Mouse (Mus musculus): Measurements from ENCODE around the gene Haspin. TPM values are rescaled to one million over a fixed set of nuclear protein-coding genes. Genes with fewer than 3 reads are reported as not detected.
A peak's percentile ranks its signal among the peaks of the same experiment; 100 is the strongest.

Haspin gene
- polyA plus RNA-seq, 1 experiment from 2014 or later = 23.6 TPM

GRCm38 (mm10) chr11:73175612-73176011 is 37.5 kb upstream of the Haspin start:
- peak overlapping the region; percentile 75 for H3K4me2 ChIP-seq (ENCODE audit: low read depth, low read length, severe bottlenecking)
- WGBS = 53% methylated on average over 8 of the region's 8 CpGs
- H3K9ac ChIP-seq (ENCODE audit: low read length) = peak overlapping the region; percentile 90
- no peaks in the 10 kb centered on the region for H3K27me3 ChIP-seq (ENCODE audit: control insufficient read depth, insufficient read depth, low read length)
- ATAC-seq (replicated peaks; ENCODE audit: low FRiP score) = no peak
- peak overlapping the region; percentile 95 for H3K4me3 ChIP-seq (ENCODE audit: low read depth, low read length)
- no peaks in the 10 kb centered on the region; the same call in 1 of the 2 replicates for H3K36me3 ChIP-seq (ENCODE audit: control insufficient read depth, insufficient read depth, low read length)
- H3K4me1 ChIP-seq (replicated peaks; ENCODE audit: control insufficient read depth, insufficient read depth, low read length) = peaks cover 9% of the 10 kb centered on the region
- DNase-seq (ENCODE audit: low spot score) = no peak
- H3K27ac ChIP-seq (ENCODE audit: low read depth, low read length) = no peak overlapping the region
- H3K9me3 ChIP-seq (ENCODE audit: control insufficient read depth, low read length) = no peaks in the 10 kb centered on the region

DNA sequence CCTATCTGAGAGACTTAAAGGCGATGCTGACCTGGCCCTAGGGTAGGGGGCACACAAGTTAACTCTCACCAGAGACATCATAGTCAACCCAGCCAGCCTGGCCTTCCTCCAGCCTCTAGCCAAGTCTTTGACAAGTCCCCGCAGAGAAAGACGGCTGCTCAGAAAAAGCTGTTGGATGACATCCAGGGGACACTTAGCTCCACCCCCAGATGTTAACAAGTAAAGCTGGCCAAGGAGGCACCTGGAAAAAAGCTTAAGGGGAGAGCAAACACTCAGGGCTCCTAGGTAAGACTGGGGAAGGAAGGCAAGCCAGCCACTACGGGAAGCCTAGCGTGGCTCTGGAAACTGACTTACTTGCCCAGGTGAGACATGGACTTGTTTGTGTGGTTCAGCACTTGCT is 34.1 kb upstream of the Haspin start:
- WGBS = 77% methylated on average over 5 of the region's 5 CpGs
- no peak overlapping the region for H3K9ac ChIP-seq (ENCODE audit: low read length)
- no peak for DNase-seq (ENCODE audit: low spot score)
- no peak for ATAC-seq (replicated peaks; ENCODE audit: low FRiP score)
- H3K27ac ChIP-seq (ENCODE audit: low read depth, low read length) = no peak overlapping the region
- peaks cover 6% of the 10 kb centered on the region for H3K4me1 ChIP-seq (replicated peaks; ENCODE audit: control insufficient read depth, insufficient read depth, low read length)
- no peaks in the 10 kb centered on the region for H3K27me3 ChIP-seq (ENCODE audit: control insufficient read depth, insufficient read depth, low read length)
- no peak overlapping the region for H3K4me2 ChIP-seq (ENCODE audit: low read depth, low read length, severe bottlenecking)
- H3K36me3 ChIP-seq (ENCODE audit: control insufficient read depth, insufficient read depth, low read length) = no peaks in the 10 kb centered on the region; the same call in 1 of the 2 replicates
- H3K4me3 ChIP-seq (ENCODE audit: low read depth, low read length) = no peak overlapping the region
- H3K9me3 ChIP-seq (ENCODE audit: control insufficient read depth, low read length) = no peaks in the 10 kb centered on the region

- Histone ChIP-seq H3K4me1 (replicated peaks; ENCODE audit: control insufficient read depth, insufficient read depth, low read length) (no peaks in the 10 kb centered on the region), H3K27ac (ENCODE audit: low read depth, low read length) (no peak overlapping the region), H3K27me3 (ENCODE audit: control insufficient read depth, insufficient read depth, low read length) (no peaks in the 10 kb centered on the region), H3K9ac (ENCODE audit: low read length) (no peak overlapping the region), H3K36me3 (ENCODE audit: control insufficient read depth, insufficient read depth, low read length) (no peaks in the 10 kb centered on the region; the same call in 1 of the 2 replicates), H3K9me3 (ENCODE audit: control insufficient read depth, low read length) (no peaks in the 10 kb centered on the region), H3K4me2 (ENCODE audit: low read depth, low read length, severe bottlenecking) (no peak overlapping the region), H3K4me3 (ENCODE audit: low read depth, low read length) (no peak overlapping the region)
- 47% methylated on average over 4 of the region's 4 CpGs for WGBS
- DNase-seq (ENCODE audit: low spot score) (peak; percentile 76), ATAC-seq (replicated peaks; ENCODE audit: low FRiP score) (peak; percentile 54; the same call in 1 of the 2 replicates)
Observed at GRCm38 (mm10) chr11:73169231-73169630, 31.1 kb upstream of the Haspin start.

DNA sequence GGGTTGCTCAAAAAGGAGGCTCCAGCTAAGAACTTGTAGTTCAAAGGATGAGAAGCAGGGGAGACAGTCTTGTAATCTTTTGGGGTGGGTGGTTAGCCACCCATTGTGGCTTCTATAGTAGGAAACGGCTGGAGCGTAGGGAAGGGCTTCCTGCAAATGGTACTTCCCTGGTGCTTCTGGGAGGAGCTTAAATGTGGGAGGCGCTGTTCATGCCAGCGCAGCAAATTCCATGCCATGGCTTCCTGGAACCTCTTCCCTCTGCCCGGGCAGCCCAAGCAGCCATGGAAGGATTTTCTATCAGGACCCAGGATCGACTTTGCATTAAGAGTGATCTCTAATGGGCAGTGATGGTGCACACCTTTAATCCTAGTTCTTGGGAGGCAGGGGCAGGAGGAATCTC is 30.5 kb upstream of the Haspin start:
- 74% methylated on average over 6 of the region's 6 CpGs for WGBS
- H3K27ac ChIP-seq (ENCODE audit: low read depth, low read length) = no peak overlapping the region
- no peak for DNase-seq (ENCODE audit: low spot score)
- H3K4me2 ChIP-seq (ENCODE audit: low read depth, low read length, severe bottlenecking) = no peak overlapping the region
- ATAC-seq (replicated peaks; ENCODE audit: low FRiP score) = no peak
- no peaks in the 10 kb centered on the region for H3K36me3 ChIP-seq (ENCODE audit: control insufficient read depth, insufficient read depth, low read length)
- no peak overlapping the region for H3K9ac ChIP-seq (ENCODE audit: low read length)
- no peaks in the 10 kb centered on the region for H3K27me3 ChIP-seq (ENCODE audit: control insufficient read depth, insufficient read depth, low read length)
- H3K4me3 ChIP-seq (ENCODE audit: low read depth, low read length) = no peak overlapping the region
- no peaks in the 10 kb centered on the region for H3K9me3 ChIP-seq (ENCODE audit: control insufficient read depth, low read length)
- H3K4me1 ChIP-seq (replicated peaks; ENCODE audit: control insufficient read depth, insufficient read depth, low read length) = no peaks in the 10 kb centered on the region

- no peak overlapping the region for H3K9ac ChIP-seq (ENCODE audit: low read length)
- no peak for ATAC-seq (replicated peaks; ENCODE audit: low FRiP score)
- no peak overlapping the region for H3K27ac ChIP-seq (ENCODE audit: low read depth, low read length)
- 87% methylated on average over 8 of the region's 8 CpGs for WGBS
- no peaks in the 10 kb centered on the region for H3K36me3 ChIP-seq (ENCODE audit: control insufficient read depth, insufficient read depth, low read length)
- no peak overlapping the region for H3K4me3 ChIP-seq (ENCODE audit: low read depth, low read length)
- H3K27me3 ChIP-seq (ENCODE audit: control insufficient read depth, insufficient read depth, low read length) = no peaks in the 10 kb centered on the region
- H3K9me3 ChIP-seq (ENCODE audit: control insufficient read depth, low read length) = no peaks in the 10 kb centered on the region
- no peaks in the 10 kb centered on the region for H3K4me1 ChIP-seq (replicated peaks; ENCODE audit: control insufficient read depth, insufficient read depth, low read length)
- no peak overlapping the region for H3K4me2 ChIP-seq (ENCODE audit: low read depth, low read length, severe bottlenecking)
- DNase-seq (ENCODE audit: low spot score) = no peak
Observed at GRCm38 (mm10) chr11:73168071-73168470, 30.0 kb upstream of the Haspin start.

GRCm38 (mm10) chr11:73162284-73162683 is 24.2 kb upstream of the Haspin start:
- Histone ChIP-seq H3K36me3 (ENCODE audit: control insufficient read depth, insufficient read depth, low read length) (no peaks in the 10 kb centered on the region), H3K27me3 (ENCODE audit: control insufficient read depth, insufficient read depth, low read length) (peaks cover 15% of the 10 kb centered on the region), H3K9ac (ENCODE audit: low read length) (no peak overlapping the region), H3K4me2 (ENCODE audit: low read depth, low read length, severe bottlenecking) (no peak overlapping the region), H3K4me1 (replicated peaks; ENCODE audit: control insufficient read depth, insufficient read depth, low read length) (0 out of 2 replicates have a peak, but pooled peaks cover 3% of the 10 kb centered on the region), H3K4me3 (ENCODE audit: low read depth, low read length) (no peak overlapping the region), H3K9me3 (ENCODE audit: control insufficient read depth, low read length) (no peaks in the 10 kb centered on the region), H3K27ac (ENCODE audit: low read depth, low read length) (no peak overlapping the region)
- DNase-seq (ENCODE audit: low spot score) = no peak
- 84% methylated on average over 5 of the region's 5 CpGs for WGBS
- ATAC-seq (replicated peaks; ENCODE audit: low FRiP score) = no peak

- H3K36me3 ChIP-seq (ENCODE audit: control insufficient read depth, insufficient read depth, low read length) = no peaks in the 10 kb centered on the region
- H3K27me3 ChIP-seq (ENCODE audit: control insufficient read depth, insufficient read depth, low read length) = peaks cover 15% of the 10 kb centered on the region
- H3K9ac ChIP-seq (ENCODE audit: low read length) = no peak overlapping the region
- 89% methylated on average over 4 of the region's 4 CpGs for WGBS
- no peak overlapping the region for H3K4me2 ChIP-seq (ENCODE audit: low read depth, low read length, severe bottlenecking)
- H3K9me3 ChIP-seq (ENCODE audit: control insufficient read depth, low read length) = no peaks in the 10 kb centered on the region
- 0 out of 2 replicates have a peak, but pooled peaks cover 3% of the 10 kb centered on the region for H3K4me1 ChIP-seq (replicated peaks; ENCODE audit: control insufficient read depth, insufficient read depth, low read length)
- no peak overlapping the region for H3K4me3 ChIP-seq (ENCODE audit: low read depth, low read length)
- ATAC-seq (replicated peaks; ENCODE audit: low FRiP score) (no peak), DNase-seq (ENCODE audit: low spot score) (no peak)
- no peak overlapping the region for H3K27ac ChIP-seq (ENCODE audit: low read depth, low read length)
Observed at GRCm38 (mm10) chr11:73161616-73162015, 23.5 kb upstream of the Haspin start.

DNA sequence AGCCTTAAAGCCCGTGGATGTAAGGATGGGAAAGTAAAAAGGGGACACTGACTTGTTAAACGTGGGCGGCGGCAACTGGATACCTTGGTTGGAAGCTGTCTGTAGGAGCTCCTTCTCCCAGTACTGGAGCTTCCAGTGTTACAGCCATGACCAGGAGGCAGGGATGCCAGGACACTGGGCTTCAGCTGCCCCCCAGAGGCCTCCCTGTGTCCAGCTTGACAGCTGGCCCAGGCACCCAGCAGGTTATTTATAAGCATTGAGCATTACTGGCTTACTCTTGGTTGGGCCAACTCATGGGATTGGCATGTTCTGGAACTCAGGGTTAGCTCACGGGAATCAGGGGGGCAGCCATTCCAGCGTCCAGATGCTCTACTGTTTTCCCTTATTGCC is 22.7 kb upstream of the Haspin start:
- Histone ChIP-seq H3K27ac (ENCODE audit: low read depth, low read length) (no peak overlapping the region), H3K4me1 (replicated peaks; ENCODE audit: control insufficient read depth, insufficient read depth, low read length) (0 out of 2 replicates have a peak, but pooled peaks cover 3% of the 10 kb centered on the region), H3K9ac (ENCODE audit: low read length) (peak overlapping the region; percentile 2; the same call in 1 of the 2 replicates), H3K36me3 (ENCODE audit: control insufficient read depth, insufficient read depth, low read length) (no peaks in the 10 kb centered on the region), H3K4me2 (ENCODE audit: low read depth, low read length, severe bottlenecking) (peak overlapping the region; percentile 63), H3K27me3 (ENCODE audit: control insufficient read depth, insufficient read depth, low read length) (peaks cover 15% of the 10 kb centered on the region), H3K9me3 (ENCODE audit: control insufficient read depth, low read length) (no peaks in the 10 kb centered on the region), H3K4me3 (ENCODE audit: low read depth, low read length) (peak overlapping the region; percentile 30)
- WGBS = 26% methylated on average over 6 of the region's 6 CpGs
- DNase-seq (ENCODE audit: low spot score) = no peak
- ATAC-seq (replicated peaks; ENCODE audit: low FRiP score) = no peak

All from forebrain, embryonic 11.5 days (tissue).